Mouse (Mus musculus) ES-E14 (cell line): Measurements from ENCODE around the gene Gpx3.

Experiments used
- CHD2 ChIP-seq: IDR thresholded peaks from 2 replicates; pipeline ENCODE4 v1.6.1; 2014; ENCODE audit warnings: mild to moderate bottlenecking, low read depth, low read length, inconsistent platforms
- MAFK ChIP-seq: IDR thresholded peaks from 2 replicates; pipeline ENCODE4 v1.6.1; 2014; ENCODE audit warnings: mild to moderate bottlenecking, low read depth, low read length, inconsistent platforms; ENCODE audit not compliant: insufficient read depth
- ZC3H11A ChIP-seq: IDR thresholded peaks from 2 replicates; pipeline ENCODE4 v1.6.1; 2012; ENCODE audit warnings: low read depth, mild to moderate bottlenecking, inconsistent platforms, low read length, borderline replicate concordance
- ZNF384 ChIP-seq: IDR thresholded peaks from 2 replicates; pipeline ENCODE4 v1.6.1; 2012; ENCODE audit warnings: low read depth, low read length, inconsistent platforms

DNA sequence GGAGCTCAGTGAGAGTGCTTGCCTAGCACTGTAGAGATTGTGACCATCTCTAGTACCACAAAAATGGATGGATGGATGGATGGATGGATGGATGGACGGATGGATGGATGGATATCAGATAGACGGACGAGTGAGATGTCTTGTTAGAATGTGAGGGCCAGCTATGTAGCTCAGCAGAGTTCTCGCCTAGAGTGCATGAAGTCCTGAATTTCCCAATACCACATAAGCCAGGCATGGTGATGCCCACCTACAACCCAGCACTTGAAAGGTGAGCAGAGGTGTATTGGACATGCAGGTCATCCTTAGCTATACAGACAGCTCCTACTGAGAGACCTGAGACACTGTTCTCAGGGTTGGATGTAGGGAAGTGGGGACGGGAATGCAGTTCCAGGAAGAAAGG, 10.9 kb upstream of the Gpx3 start:
- no peak for TF ChIP-seq ZNF384
- no peak for TF ChIP-seq CHD2
- TF ChIP-seq ZC3H11A = no peak
- no peak for TF ChIP-seq MAFK
